Mouse (Mus musculus) stomach, postnatal 0 days (tissue): ENCODE measurements around the gene Tbcb.

ENCODE experiments used
- CTCF ChIP-seq: IDR thresholded peaks from 2 replicates; pipeline ENCODE4 v1.5.1; 2016; ENCODE audit warnings: antibody characterized with exemption, low read depth, mild to moderate bottlenecking, moderate library complexity
- EP300 ChIP-seq: optimal IDR thresholded peaks from 2 replicates; pipeline ENCODE3; 2016; ENCODE audit warnings: antibody characterized with exemption

GRCm38 (mm10) chr7:30196171-30196570 is 35.9 kb downstream of the Tbcb start:
- TF ChIP-seq CTCF (no peak), EP300 (peak; percentile 85)
